Mouse (Mus musculus) v-Abl transformed pro-B cells (cell line): ENCODE data around the gene Nat14.
"Not testable (repeated sequence)": the region's sequence is repeated elsewhere in the genome, so short reads cannot be mapped to it uniquely, and the experiment has no call there.

Source experiments
- in situ Hi-C, 2 experiments: fragments of 400-800 bp; cut with MboI; formaldehyde crosslinking; loops; one replicate each; pipeline ENCODE4 v1.15.1; 2025; ENCODE audit not compliant: unreplicated experiment in 2 of 2

The Nat14 gene

DNA sequence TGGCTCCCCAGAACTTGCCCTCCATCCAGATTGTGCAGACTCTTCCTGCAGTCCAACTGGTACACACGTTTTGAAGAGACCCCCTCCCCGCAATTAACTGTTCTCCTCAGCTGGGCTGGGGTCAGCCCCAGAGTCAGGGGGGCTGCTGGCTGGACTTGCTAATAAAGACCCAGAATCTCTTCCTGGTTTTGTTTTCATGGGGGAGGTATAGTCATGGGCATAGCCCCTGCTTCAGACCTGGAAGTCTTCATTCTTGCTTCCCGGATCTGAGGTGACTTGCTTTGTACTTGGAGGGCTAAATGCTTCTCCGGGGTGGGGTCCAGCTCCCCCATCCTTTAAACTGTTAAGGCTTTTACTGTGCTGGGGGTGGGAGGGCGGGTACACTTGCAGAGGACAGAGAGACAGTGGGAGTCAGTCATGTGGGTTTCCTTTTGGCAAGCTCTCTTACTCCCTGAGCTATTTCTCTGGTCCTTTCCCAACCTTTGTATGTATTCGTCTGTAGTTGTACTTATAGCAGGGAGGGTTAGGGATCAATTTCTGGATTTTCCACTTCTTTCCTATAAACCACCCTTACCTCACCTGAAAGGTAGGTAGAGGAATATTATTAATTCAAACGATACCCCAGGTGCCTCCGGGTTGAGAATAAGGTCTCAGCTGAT lies at the start of gene Nat14:
Gene Nat14 (plus strand): TSS at position 205 of the 659 bp plus-strand sequence.
- in situ Hi-C loops: loop anchor here in 1 of 2 experiments (10.0 kb wide), 1 partner anchor 277 kb away; no protein-coding TSS in a partner anchor

DNA sequence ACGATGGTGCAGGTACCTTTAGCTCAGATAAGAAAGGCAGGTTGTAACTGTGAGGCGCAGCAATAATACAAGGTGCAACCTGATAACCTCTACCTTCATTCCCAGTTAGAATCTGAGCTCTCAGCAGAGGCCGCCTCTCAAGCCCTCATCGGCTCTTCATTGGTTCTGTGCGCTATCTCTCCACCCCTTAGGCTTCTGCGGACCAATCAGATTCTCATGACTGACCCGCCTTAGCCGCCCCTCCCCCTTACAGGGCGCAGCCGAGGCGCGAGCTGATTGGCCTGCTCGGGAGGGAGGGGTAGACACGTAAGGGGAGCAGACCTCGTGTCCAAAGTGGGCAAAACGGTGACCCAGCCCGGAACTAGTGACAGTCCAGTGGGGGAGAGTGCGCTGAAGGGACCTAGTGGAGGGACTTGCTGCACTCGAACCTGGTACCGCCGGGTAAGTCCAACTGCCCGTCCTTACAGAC lies 45.0 kb upstream of the Nat14 start, which contains the start of gene Isoc2a:
Gene Isoc2a (plus strand): TSS at position 401 of the 469 bp plus-strand sequence.
- in situ Hi-C loops: no loop called here

DNA sequence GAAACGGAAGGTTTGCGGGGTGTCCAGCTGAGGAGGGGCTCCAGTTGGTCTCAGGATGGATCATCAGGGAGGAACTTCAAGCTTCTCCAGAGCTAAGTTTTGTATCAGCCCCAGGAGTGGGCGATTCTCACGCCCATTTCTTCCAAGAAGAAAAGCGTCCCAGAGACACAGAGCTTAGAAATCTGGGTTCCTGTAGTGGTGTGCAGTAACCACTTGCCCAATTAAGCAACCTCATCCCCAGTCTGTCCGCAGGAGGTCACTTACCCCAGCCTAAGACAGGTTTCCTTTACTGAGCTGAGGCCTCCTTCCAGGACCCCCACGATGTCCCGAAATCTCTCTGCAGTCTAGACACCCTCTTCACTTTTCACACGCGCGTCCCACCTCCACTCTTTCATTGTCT lies 44.6 kb upstream of the Nat14 start:
- in situ Hi-C loops: no loop called here

DNA sequence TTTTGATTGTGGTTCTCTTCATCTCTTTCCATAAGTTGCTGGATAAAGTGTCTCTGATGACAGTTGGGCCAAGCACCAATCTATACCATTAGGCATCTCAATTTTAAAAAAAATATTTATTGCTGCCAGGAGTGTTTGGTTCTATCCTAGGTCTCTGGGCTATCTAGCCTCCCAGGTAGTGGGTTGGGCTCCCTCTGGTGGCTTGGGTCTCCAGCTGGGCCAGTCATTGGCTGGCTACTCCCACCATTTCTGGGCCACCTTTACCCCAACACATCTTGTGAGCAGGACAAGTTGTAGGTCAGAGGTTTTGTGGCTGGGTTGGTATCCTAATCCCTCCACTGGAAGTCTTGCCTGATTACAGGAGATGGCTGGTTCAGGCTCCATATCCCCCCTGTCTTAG lies 43.6 kb upstream of the Nat14 start:
- in situ Hi-C loops: no loop called here

DNA sequence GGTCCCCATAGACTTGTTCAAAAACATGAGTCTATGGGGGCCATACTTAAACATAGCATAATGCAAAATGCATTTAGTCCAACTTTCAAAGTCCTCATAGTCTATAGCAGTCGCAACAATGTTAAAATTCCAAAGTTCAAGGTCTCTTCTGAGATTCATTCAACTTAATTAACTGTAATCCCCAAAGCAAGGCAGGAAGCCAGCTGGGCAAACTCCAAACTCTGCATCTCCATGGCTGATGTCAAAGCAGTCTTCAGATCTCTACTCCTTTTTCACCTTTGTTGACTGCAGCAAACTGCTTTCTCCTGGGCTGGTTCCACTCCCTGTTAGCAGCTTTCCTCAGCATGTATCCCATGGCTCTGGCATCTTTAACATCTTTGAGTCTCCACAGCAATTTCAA lies 42.8 kb upstream of the Nat14 start:
- in situ Hi-C loops: not testable (repeated sequence)

DNA sequence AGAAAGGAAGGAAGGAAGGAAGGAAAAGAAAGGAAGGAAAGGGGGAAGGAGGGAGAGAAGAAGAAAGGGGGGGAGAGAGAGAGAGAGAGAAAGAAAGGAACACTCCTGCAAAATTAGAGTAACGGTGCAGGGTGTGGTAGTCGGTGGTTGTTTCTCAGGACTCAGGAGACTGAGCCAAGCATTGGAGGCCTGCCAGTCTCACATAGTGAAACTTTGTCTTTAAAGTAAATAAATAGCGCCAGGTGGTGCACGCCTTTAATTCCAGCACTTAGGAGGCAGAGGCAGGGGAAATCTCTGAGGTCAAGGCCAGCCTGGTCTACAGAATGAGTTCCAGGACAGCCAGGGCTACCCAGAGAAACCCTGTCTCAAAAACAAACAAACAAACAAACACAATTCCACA lies 35.1 kb upstream of the Nat14 start:
- in situ Hi-C loops: no loop called here

DNA sequence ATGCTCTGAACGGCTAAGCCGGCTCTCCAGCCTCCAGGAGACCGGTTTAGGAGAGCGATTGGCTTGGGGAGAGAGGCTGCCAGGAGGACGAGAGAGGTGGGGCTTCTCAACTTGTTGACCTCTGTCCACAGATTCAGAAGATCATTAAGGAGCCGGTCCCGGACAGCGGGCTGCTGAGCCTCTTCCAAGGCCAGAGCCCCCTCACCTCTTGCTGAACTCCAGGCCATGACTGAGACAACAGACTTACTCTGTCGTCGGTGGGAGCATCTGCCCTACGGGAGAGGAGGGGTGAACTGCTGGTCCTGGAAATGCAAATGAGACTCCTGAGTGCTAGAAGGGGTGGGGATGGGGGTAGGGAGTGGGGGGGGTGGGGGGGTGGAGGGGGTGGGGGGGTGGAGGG lies 26.6 kb upstream of the Nat14 start:
- in situ Hi-C loops: no loop called here

DNA sequence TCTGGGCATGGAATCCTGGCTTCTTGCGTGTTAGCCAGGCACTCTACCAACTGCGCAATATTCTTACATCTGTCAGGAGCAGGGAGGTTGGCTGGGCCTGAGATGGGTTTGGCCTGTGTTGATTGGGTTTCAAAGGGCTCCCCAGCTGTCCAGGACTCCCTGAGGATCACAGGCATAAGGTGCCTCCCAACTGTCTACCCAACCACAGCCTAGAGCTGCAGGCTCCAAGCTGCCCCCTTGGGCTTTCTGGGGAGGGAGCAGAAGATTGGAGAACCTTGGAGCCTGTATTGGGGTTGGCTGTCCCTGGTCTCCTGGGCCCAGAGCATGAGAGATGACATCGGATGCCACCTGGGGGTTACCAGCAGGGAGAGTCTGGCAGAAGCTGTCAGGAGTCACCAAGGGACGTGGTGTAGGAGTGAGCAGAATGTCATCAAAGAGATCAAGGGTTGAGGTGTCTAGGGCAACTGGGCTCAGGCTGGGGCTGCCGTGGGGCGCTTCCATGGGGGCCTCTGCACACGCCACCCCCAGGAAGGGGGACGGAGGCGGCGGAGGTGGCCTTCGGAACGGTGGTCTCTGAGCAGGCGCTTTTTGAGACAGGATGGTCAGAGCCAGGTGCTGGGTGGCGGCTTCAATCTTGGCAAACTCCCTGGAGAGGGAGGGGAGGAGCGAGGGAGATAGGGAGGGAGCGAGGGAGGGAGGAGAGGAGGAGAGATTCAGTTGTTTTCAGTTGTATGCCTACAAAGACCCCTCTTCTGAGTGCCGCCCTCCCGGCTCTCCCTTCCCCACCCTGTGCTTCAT lies 22.8 kb upstream of the Nat14 start:
- in situ Hi-C loops: no loop called here

DNA sequence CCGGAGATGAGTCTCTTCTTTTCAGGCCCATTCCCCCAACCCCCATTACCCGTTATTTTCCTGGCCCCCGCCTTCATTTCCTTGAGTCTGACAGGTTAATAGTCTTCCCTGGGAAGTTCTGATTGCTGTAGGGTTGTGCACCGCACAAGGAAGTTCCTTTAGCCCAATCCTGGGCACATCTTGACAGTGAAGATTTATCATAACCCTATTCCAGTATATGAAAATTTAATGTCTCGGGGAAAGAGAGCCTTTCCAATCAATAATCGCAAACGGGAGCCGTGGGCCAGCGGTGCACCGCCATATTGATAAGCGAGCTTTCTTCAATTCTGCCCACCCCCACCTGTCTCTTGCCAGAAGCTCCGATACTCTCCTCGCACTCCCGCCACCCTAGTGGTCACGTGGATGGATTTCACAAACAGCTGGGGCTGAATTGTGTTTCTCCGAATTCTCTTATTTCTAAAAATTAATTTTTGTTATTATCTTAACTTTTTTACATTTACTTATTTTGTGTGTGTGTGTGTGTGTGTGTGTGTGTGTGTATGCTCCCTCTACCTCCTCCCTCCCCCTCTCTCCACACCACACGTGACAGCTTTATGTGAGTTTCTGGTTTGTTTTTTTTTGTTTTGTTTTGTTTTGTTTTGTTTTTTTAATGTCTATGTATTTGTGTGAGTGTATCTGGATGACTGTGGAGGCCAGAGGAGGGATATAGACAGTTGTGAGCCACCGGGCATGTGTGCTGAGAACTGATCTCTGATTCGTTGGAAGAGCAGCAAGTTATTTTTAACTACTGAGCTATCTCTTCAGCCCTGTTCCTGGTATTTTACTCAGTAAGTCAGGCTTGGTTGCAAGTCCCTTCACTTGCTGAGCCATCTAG lies 21.9 kb upstream of the Nat14 start:
- in situ Hi-C loops: no loop called here

DNA sequence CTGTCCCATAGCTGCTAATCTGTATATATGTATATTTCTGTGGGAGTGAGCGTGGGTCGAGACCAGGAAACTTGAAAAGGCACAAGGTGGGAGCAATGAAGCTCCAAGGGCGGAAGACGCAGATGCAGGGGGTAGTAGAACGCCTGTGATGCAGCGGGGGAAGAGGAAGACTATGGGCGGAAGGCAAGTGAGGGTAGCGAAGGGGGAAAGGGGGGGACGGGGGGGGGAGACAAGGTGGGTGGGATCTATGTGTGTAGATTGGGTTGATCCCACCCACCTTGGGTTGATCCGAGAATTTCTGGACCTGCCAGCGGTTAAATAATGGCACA lies 21.3 kb upstream of the Nat14 start:
- in situ Hi-C loops: no loop called here

DNA sequence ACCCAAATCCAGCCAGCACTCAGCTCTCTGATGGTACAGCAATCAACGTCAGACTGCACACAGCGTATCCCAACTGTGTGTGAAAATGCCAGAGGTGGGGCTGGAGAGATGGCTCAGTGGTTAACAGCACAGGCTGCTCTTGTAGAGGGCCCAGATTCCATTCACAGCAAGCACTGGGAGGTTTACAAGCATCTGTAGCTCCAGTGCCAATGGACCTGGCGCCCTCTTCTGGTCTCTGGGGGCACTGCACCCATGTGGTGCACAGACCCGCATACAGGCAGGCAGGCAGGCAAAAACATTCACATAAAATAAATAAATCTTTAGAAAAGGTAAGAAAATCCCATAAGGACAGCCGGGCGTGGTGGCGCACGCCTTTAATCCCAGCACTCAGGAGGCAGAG lies 20.7 kb upstream of the Nat14 start:
- in situ Hi-C loops: no loop called here

DNA sequence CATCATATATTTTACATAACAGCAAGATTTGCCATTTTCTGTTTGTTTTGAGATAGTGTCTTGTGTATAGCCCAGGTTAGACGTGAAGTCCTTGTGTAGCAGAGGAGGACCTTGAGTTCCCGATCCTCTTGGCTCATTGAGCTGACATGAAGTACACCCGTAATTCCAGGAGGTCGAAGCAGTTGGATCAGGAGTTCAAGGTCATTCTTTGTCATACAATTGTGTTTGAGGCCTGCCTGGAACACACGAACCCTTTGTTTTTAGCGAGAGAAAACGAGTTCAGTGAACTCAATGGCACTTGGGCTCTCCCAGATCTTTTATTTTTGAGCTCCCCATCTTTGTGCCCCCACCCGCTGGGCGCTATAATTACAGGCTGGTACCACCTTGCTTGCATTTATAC lies 19.4 kb upstream of the Nat14 start:
- in situ Hi-C loops: no loop called here

DNA sequence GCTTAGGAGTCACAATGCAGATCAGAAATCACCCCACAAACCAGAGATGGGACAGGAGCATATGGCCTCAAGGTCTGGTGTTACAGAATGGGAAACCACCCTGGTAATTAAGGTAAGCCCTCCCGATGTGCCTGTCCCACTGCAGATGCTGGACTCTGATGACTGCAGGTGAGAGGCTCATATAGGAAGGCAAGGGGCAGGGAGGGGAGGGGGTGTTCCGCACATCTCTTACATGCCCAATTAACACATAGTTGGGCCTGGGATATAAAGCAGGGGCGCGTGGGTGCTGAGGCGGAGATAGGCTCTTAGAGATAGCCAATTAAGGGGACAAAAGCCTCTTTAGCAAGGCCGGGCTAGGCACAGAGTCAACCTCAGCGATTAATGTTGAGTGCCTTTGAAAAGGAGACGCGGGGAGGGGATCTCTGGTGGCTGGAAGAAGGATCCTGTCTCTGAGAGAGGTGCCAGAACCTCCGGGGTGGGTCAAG lies 15.3 kb upstream of the Nat14 start, which contains the start of gene Gm36210:
Gene Gm36210 (minus strand): TSS at position 51 of the 485 bp plus-strand sequence.
- in situ Hi-C loops: loop anchor here in 1 of 2 experiments (5.0 kb wide), 1 partner anchor 36 kb away; no protein-coding TSS in a partner anchor

DNA sequence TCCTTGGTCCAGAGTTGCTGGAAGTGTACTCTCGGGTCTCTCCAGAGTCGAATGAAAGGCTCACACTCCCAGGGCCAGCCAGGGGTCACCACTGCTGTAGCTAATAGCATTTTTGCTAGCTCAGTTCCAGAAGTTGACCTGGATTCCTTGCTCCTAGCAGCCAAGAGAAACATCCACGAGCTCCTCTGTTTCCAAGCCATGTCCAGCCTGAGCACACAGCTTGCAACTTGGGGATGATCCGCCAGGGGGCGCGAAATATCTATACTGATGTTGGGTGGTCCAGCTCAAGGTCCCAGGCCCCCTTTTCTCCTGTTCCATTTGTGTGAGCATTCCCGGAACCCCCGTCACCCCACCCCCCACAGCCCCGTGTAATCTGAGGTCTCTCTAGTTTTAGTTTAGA lies 10.3 kb upstream of the Nat14 start:
- in situ Hi-C loops: loop anchor here in 1 of 2 experiments (10.0 kb wide), 1 partner anchor 97 kb away; the partner anchor contains the start of gene Ube2s

DNA sequence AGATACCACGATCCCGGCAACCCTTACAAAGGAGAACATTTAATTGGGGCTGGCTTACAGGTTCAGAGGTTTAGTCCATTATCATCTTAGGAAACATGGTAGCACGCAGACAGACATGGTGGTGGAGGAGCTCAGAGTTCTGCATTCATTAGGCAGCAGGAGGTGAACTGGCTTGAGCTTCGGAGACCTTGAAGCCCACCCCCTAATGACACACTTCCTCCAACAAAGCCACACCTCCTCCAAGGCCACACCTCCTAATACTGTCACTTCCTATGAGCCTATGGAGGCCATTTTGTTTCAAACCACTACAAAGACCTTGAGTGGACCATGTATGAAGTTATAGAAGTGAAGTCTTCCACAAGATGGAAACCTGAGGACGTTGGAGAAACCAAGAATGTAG lies 9.6 kb upstream of the Nat14 start:
- in situ Hi-C loops: loop anchor here in 1 of 2 experiments (10.0 kb wide), 1 partner anchor 97 kb away; the partner anchor contains the start of gene Ube2s

DNA sequence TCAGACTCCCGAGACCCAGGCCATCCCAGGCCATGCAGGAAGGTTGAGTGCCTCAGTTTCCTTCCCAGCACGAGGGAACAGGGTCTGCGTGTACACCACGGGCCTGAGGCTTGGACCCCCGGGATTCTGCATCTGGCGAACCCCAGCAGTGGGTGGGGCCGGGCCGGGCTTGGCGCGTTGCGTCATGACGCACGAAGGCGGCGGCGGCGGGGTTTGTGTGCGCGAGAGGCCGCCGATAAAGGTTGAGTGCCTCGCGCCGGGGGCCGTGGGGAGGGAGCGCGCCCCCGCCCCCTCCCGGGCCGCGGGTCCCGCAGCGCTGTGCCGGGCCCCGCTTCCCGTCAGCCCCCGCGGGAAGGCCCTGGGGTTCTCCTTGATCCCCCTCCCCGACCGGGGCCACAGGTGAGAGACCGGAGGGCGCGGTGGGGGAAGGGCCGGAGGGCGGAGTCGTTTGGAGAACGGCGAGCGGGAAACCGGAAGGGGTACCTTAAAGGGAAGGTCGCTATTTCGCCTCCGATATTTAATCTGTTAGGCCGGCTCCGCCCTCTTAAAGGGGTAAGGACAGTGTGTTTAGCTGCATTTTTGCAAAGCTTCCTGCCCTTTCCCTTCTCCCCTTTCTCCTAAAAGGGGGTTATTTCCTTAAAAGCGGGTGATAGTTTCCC lies 6.7 kb upstream of the Nat14 start, which contains the start of gene Zfp628:
Gene Zfp628 (plus strand): TSS at position 211 of the 659 bp plus-strand sequence.
- in situ Hi-C loops: loop anchor here in 1 of 2 experiments (10.0 kb wide), 1 partner anchor 100 kb away; the partner anchor contains the start of gene Ube2s

DNA sequence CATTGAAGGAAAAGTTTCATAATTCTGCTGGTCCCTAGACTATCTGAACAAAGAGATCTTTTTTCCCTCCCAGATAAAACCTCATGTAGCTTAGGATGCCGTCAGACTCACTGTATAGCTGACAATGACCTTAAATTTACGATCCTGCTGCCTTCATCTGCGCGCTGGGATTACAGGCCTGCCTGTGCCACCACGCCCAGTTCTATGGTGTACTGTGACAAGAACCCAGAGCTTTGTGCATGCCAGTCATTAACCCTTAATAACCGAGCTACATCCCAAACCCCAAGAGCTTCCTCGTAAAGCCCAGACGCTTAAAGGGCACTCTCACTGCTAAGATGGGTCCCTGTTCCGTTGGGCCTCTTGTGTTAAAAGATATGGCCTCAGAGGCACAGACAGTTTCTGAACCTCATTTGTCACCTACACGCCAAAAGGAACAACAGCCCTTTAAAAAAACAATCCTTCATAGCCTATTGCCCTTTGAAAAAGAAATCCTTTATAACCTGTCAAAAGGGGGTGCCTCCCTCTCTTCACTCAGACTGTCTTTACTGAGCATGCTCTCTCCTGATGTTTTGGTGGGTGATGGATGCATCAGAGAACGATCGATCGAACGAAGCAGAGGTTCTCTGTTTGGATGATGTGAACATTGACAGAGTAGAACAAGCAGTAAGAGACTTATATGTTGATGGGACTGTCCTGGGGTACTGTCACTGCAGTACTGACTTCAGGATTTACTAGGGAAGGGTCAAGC lies 6.0 kb upstream of the Nat14 start:
- in situ Hi-C loops: loop anchor here in 1 of 2 experiments (10.0 kb wide), 1 partner anchor 101 kb away; the partner anchor contains the start of gene Ube2s

DNA sequence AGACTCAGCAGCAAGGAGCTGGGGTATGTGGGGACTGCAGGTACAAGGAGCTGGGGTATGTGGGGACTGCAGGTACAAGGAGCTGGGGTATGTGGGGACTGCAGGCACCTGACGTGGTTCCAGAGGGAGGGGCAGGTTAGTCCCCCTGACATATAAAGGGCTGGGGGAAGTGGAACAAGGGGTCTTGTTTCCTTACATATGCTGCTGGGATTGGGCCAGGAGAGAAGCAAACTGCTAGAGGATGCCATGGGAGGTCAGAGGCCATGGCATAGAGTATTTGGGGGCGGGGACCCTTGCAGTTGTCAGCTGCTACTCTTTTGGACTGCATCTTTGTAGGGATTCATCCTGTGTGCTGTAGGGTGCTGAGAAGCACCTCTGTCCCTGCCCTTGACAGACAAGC lies 4.3 kb upstream of the Nat14 start:
- in situ Hi-C loops: loop anchor here in 1 of 2 experiments (10.0 kb wide), 1 partner anchor 103 kb away; the partner anchor contains the start of gene Ube2s

DNA sequence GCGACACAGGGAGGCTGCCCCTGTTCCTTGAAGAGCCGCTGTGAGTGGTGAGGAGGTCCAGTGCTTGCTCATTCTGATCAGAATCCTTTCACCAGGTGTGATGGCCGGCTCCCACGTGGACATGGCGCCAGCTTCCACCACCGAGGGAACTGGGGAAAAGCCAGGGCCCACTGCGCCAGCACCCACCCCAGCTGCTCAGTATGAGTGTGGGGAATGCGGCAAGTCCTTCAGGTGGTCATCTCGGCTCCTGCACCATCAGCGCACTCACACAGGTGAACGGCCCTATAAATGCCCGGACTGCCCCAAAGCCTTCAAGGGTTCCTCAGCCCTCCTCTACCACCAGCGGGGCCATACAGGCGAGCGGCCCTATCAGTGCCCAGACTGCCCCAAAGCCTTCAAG lies 3.1 kb upstream of the Nat14 start:
- in situ Hi-C loops: loop anchor here in 1 of 2 experiments (10.0 kb wide), 1 partner anchor 104 kb away; the partner anchor contains the start of gene Ube2s
